Mouse (Mus musculus) left cerebral cortex, postnatal 10 days (tissue): ENCODE data around the gene Foxa3. TPM values are rescaled to one million over a fixed set of nuclear protein-coding genes. Genes with fewer than 3 reads are reported as not detected.
"Not testable (repeated sequence)": the region's sequence is repeated elsewhere in the genome, so short reads cannot be mapped to it uniquely, and the experiment has no call there.

ENCODE experiments used
- DNase-seq, 2 experiments: peaks; one replicate each; pipeline ENCODE4 v3.0.0; 2021 to 2022; ENCODE audit warnings: low spot score in 2 of 2, mixed read lengths in 1 of 2; ENCODE audit errors: extremely low spot score in 1 of 2
- intact Hi-C: fragments of 180-260 bp; cut with DNase I; formaldehyde crosslinking; loops from one replicate; pipeline ENCODE4 v1.15.1; 2025
- total RNA-seq, 2 experiments: library from RNA; stranded (reverse); gene quantifications; 2 replicates each; pipeline ENCODE4 v1.2.3; 2021

The Foxa3 gene
- total RNA-seq = not detected

- intact Hi-C loops = no loop called here
- peak in 1 of 2 experiments; percentile 66 for DNase-seq
Observed at GRCm38 (mm10) chr7:19023357-19023814, at the start of gene Foxa3. TSS of gene Foxa3 (minus strand) at chr7:19023538.

- intact Hi-C loops = loop anchor here (5.0 kb wide), 1 partner anchor 39 kb away; no protein-coding TSS in a partner anchor
- not testable (repeated sequence) for DNase-seq
Observed at GRCm38 (mm10) chr7:19071024-19071423, 47.7 kb upstream of the Foxa3 start.

GRCm38 (mm10) chr7:19069500-19069899, 46.2 kb upstream of the Foxa3 start:
- peak in 1 of 2 experiments; percentile 33 for DNase-seq
- intact Hi-C loops = loop anchor here (5.0 to 10.0 kb wide), 2 partner anchors 38 to 145 kb away; partner anchors contain the start of gene Gpr4

- intact Hi-C loops = loop anchor here (5.0 to 10.0 kb wide), 2 partner anchors 39 to 146 kb away; partner anchors contain the start of gene Gpr4
- peak in 1 of 2 experiments; percentile 57 for DNase-seq
Observed at GRCm38 (mm10) chr7:19068707-19069106, 45.4 kb upstream of the Foxa3 start.

GRCm38 (mm10) chr7:19067935-19068334, 44.6 kb upstream of the Foxa3 start:
- DNase-seq = peak in 1 of 2 experiments; percentile 48
- intact Hi-C loops = loop anchor here (5.0 to 10.0 kb wide), 2 partner anchors 39 to 147 kb away; partner anchors contain the start of gene Gpr4

GRCm38 (mm10) chr7:19067063-19067462, 43.7 kb upstream of the Foxa3 start:
- DNase-seq = peak in 1 of 2 experiments; percentile 43
- intact Hi-C loops = loop anchor here (5.0 to 10.0 kb wide), 2 partner anchors 40 to 148 kb away; partner anchors contain the start of gene Gpr4

GRCm38 (mm10) chr7:19065896-19066295, 42.6 kb upstream of the Foxa3 start:
- intact Hi-C loops = loop anchor here (5.0 to 10.0 kb wide), 2 partner anchors 41 to 149 kb away; partner anchors contain the start of gene Gpr4
- DNase-seq = no peak

- intact Hi-C loops = no loop called here
- no peak for DNase-seq
Observed at GRCm38 (mm10) chr7:19057405-19057804, 34.1 kb upstream of the Foxa3 start.

GRCm38 (mm10) chr7:19055108-19055507, 31.8 kb upstream of the Foxa3 start:
- DNase-seq = no peak
- intact Hi-C loops = no loop called here

- intact Hi-C loops = no loop called here
- DNase-seq = no peak
Observed at GRCm38 (mm10) chr7:19054777-19055076, 31.4 kb upstream of the Foxa3 start.

- DNase-seq = peak in 1 of 2 experiments; percentile 73
- intact Hi-C loops = no loop called here
Observed at GRCm38 (mm10) chr7:19054047-19054776, 30.9 kb upstream of the Foxa3 start, which contains the start of gene Rsph6a. TSS of gene Rsph6a (plus strand) at chr7:19054690.

GRCm38 (mm10) chr7:19053136-19053532, 29.8 kb upstream of the Foxa3 start:
- intact Hi-C loops = no loop called here
- DNase-seq = no peak

GRCm38 (mm10) chr7:19052345-19053135, 29.2 kb upstream of the Foxa3 start:
- DNase-seq = peak; percentile 58 to 62
- intact Hi-C loops = no loop called here

GRCm38 (mm10) chr7:19051161-19051560, 27.8 kb upstream of the Foxa3 start:
- no peak for DNase-seq
- intact Hi-C loops = no loop called here

- intact Hi-C loops = no loop called here
- DNase-seq = no peak
Observed at GRCm38 (mm10) chr7:19050172-19050571, 26.8 kb upstream of the Foxa3 start.

GRCm38 (mm10) chr7:19049252-19049651, 25.9 kb upstream of the Foxa3 start:
- DNase-seq = no peak
- intact Hi-C loops = no loop called here

- intact Hi-C loops = no loop called here
- no peak for DNase-seq
Observed at GRCm38 (mm10) chr7:19048006-19048527, 24.7 kb upstream of the Foxa3 start.

- intact Hi-C loops = no loop called here
- no peak for DNase-seq
Observed at GRCm38 (mm10) chr7:19046286-19047069, 23.1 kb upstream of the Foxa3 start.
